Mouse (Mus musculus): ENCODE measurements around the gene Arfgap3.
A peak's percentile ranks its signal among the peaks of the same experiment; 100 is the strongest.
"Not testable (repeated sequence)": the region's sequence is repeated elsewhere in the genome, so short reads cannot be mapped to it uniquely, and the experiment has no call there.

Arfgap3 gene

DNA sequence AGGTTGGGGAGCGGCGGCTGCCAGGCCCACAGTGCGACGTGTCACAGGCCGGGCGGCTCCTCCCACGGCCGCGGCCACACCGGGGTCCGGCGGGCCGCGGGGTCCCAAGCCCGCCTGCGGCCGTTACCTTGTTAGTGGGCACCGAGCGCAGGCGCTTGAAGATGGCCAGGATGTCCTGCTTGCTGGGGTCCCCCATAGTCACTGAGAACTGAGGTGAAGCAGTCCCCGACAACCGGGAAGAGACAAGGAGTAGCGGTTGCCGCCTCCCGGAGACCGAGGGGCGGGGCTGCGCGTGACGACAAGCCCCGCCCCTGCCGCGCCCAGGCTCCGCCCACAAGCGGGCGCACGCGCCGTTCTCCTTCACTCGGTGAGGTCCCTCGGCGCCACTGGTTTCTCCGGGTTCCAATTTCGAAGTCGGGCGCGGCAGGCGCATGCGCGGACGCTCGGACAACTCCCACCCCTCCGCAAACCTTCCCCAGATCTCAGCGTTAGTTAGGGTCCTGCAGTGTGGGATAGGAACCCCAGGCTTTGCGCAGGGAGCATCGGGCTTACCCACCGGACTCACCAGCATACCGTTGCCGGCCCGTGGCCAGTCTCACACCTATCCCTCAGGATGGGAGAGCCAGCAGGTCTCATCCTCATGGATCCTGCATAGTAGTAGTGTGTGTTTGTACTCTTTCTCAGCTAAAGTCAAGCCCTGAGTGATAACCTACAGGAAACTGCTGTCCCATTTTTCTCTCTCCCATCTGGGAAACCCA, at the start of gene Arfgap3:
TSS of gene Arfgap3 (minus strand) at position 294 of the 758 bp plus-strand sequence.
- peak; percentile 91 for DNase-seq

- DNase-seq, result no peak
These were observed 42.7 kb upstream of the Arfgap3 start for GRCm38 (mm10) chr15:83392722-83393121.

DNA sequence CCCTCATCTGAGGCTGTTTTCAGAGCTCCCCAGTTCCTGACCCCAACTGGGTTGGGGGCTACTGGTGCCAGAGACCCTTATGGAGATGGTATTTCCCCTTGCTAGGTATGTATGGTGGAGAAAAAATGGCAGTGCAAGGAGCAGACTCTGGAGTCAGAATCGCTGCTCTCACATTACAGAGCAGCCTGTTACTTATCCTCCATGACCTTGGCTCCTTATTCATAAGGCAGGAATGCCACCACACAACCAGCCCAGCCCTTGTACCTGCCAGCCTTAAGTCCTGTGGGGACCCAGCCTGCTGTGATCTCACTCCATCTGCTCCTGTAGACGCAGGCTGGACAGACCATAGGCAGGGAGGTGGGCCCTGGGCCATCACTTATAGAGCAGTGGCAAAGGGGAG, 37.9 kb upstream of the Arfgap3 start:
- no peak for DNase-seq

DNA sequence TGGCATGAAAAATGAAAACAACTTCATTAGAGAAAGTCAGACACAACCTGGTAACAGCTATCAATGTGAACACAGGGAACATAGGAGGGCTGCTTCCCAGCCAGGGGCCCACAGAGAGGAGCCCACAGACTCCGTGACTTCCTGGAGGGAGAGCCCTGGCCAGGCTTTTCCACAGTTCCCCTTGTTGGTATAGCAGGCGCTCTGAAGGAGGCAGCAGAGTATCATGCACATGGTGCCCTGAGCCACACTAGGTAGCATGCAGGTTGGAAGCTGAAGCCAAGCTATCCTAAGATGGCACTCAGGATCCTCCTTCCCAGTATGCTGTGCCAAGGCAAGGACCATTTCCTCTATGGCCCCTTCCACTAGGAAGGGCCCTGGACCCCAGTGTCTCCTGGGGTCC, 33.6 kb upstream of the Arfgap3 start:
- DNase-seq, result no peak

- DNase-seq, result no peak
These were observed 33.1 kb upstream of the Arfgap3 start for GRCm38 (mm10) chr15:83383136-83383535.

DNA sequence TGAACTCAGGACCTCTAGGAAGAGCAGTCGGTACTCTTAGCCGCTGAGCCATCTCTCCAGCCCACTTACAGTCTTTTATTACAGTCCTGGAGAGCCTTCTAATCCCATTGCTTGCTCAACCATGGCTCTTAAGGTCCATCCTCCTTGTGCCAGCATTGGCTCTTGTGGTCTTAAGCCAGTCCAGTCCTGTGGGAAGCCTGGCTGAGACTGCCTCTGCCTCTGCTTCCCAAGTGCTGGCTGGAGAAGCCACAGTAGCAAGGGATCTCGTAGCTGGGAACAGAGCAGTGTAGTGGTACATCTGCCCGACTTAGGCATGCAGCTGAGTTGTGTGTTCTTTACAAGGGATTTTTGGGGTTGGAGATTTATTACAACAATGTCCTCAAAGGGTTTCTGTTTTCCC, 32.4 kb upstream of the Arfgap3 start:
- no peak for DNase-seq

- no peak for DNase-seq
These were observed 27.1 kb upstream of the Arfgap3 start for GRCm38 (mm10) chr15:83377153-83377552.

DNA sequence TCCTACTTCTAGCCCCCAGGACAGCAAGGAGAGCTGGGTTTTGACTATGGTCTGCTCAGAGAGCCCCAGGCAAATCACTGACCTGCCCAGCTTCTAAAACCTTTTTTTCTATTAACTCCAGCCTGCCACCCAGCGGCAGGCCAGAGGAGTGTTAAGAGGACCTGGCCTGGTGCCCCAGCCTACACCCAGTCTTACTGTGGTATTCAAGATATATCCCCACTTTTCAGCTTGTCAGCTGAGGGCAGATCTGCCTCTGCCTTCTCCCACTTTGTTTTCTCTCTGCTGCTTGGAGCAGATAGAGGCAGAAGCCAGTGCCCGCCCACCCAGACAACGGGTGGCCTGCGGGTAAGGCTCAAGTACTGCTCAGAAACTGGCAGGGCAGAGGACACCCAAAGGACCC, 25.1 kb upstream of the Arfgap3 start:
- peak; percentile 11 for DNase-seq

DNA sequence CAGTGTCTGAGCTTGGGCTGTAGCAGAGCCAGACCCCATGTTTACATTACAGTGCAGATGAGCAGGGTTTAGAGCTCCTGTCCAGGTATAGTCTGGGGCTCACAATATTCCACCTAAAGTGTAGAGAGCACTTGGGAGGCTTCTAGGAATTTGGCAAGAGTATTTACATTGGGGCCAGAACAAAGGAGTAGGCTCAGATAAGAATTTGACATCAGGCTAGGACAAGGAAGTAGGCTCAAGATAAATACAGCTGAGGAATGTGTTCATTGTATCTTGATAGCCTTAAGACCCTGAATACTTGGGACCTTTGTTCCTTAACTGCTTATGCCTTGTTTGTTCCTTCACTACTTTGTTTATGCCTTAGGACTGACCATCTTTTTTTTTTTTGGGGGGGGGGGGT, 24.0 kb upstream of the Arfgap3 start:
- DNase-seq, result no peak

- not testable (repeated sequence) for DNase-seq
These were observed 18.7 kb upstream of the Arfgap3 start for GRCm38 (mm10) chr15:83368702-83369101.

GRCm38 (mm10) chr15:83368261-83368660, 18.2 kb upstream of the Arfgap3 start:
- no peak for DNase-seq

GRCm38 (mm10) chr15:83366933-83367552, 17.0 kb upstream of the Arfgap3 start:
- peak; percentile 62 for DNase-seq

GRCm38 (mm10) chr15:83365697-83366096, 15.7 kb upstream of the Arfgap3 start:
- DNase-seq, result no peak

DNA sequence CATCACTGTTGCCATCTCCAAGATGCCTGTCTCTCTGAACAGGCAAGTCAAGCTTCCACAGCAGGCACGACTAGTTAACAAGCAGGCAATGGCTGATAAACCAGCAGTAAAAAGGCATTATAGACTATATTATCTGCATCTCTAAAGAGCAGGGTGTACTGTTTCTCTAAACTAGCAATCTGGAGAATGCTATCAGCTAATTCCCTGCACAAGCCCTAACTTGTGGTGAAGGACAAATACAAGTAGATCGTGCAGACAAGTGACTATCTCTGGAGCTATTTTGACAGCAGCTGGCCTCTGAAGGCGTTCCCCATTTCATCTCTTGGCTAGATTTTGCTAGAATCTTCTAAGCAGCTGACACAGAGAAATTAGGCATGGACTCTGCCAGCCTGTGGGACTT, 14.1 kb upstream of the Arfgap3 start:
- DNase-seq, result no peak

- not testable (repeated sequence) for DNase-seq
These were observed 12.8 kb upstream of the Arfgap3 start for GRCm38 (mm10) chr15:83362813-83363212.

DNA sequence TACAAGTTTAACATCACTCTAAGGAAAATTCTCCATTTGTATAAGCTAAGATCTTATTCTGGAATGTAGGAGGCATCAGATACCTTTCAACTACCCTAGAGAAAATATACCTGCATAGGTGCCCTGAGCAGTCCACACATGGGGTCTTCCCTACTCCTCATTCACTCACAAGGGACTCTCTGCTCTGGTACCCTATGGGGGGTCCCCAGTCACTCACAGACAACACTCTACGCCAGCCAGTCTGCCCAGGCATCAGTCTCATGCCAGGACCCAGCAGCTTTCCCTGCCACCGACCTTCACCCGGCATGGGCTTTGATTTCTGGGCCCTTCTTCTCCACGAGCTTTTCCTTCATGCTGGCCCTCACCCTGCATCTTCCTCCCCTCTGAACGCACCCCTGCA, 10.9 kb upstream of the Arfgap3 start:
- DNase-seq, result not testable (repeated sequence)

GRCm38 (mm10) chr15:83360140-83360539, 10.1 kb upstream of the Arfgap3 start:
- no peak for DNase-seq

- no peak for DNase-seq
These were observed 8.4 kb upstream of the Arfgap3 start for GRCm38 (mm10) chr15:83358476-83358875.

DNA sequence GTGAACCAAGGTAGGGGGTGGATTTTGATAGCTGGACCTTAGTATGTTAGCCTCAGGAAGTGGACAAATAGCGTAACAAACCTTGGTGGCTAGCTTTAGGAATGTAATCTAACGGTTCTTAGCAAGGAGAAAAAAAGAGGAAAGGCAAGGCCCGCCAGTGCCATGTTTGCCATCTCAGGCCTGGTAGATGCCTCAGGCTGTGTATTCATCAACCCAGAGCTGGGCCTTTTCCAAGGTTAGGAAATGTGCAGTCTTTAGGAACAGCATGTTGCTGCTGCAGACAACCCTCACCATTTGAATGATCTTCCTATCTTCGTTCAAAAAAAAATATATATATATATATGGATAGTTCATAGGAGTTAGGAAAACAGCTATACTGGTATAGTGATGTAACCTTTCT, 1.5 kb upstream of the Arfgap3 start:
- DNase-seq, result no peak

- DNase-seq, result no peak
These were observed 812 bp upstream of the Arfgap3 start for GRCm38 (mm10) chr15:83350859-83351258.

GRCm38 (mm10) chr15:83349225-83349953, 658 bp downstream of the Arfgap3 start:
- DNase-seq, result peak; percentile 20

DNA sequence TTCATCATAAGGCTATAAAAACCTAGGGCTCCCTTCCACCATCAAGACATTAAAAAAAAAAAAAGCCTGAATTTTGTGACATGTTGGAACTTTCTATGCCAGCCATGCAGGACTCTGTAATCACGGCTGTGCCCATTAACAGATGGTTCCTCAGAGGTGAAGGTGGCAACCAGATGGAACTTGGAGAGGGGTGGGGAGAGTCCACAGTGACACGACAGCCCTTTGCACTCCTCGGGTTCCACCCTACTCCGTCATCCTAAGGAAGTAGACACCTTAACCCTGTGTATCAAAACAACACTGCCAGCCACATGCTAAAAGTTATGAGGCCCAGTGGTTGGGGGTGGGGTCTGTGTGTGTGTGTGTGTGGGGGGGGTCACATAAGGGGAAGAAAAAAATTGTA, 1.3 kb downstream of the Arfgap3 start:
- DNase-seq, result peak; percentile 58

DNA sequence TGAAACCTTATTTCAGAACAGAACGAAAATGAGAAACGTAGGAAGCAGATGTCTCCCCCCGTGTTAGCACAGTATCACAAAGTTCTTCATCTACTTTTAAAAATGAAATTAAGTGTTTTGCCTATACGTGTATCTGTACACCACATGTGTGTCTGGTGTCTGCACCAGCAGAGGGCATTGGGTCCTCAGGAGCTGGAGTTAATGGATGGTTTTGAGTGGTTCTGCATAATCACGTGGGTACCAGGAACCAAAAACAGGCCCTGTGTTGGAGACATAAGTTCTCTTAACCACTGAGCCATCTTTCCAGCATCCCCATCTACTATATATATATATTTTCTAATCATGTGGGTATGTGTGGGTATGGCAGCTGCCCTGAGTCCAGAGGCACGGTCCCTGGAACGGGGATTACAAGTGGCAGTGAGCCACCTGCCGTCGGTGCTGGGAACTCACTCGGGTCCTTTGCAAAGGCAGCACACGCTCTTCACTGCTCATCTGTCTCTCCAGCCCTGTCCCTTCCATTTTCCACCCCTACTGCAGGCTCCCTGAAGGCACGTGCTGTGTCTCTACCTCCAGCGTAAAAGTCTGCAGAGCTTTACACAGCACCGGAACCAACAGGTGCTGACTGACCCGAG, 4.0 kb downstream of the Arfgap3 start:
- DNase-seq, result no peak

All from cerebellum, adult 9-11 months (tissue).